Comparison of ENCODE assay signal across 17 mouse cellular contexts in genomic region chr5:111158266-111158665, GRCm38 (mm10).
"Had no signal": no experiment of that assay in that cellular context is flagged by ENCODE, and none has a peak within 500 bp of the region (broad histone marks: within the 10 kb centered on the region; RNA-seq: fewer than 3 reads in every experiment).

No protein-coding gene starts in this region.

- H3K27ac ChIP-seq: kidney, embryonic 15.5 days; left cerebral cortex, adult 2 months; liver, embryonic 13.5 days; neural tube, embryonic 12.5 days; stomach, embryonic 15.5 days had no signal

- H3K36me3 ChIP-seq: kidney, embryonic 15.5 days; liver, embryonic 13.5 days; neural tube, embryonic 12.5 days; stomach, embryonic 15.5 days had no signal

- H3K9ac ChIP-seq: kidney, embryonic 15.5 days; liver, embryonic 13.5 days; neural tube, embryonic 12.5 days; stomach, embryonic 15.5 days had no signal

- H3K9me3 ChIP-seq: kidney, embryonic 15.5 days; liver, embryonic 13.5 days; neural tube, embryonic 12.5 days; stomach, embryonic 15.5 days had no signal

- DNase-seq: kidney, adult 8-10 months; kidney, postnatal 10 days; layer of hippocampus, postnatal 36 days; liver, embryonic 13.5 days; lung, adult 2 months; lung, postnatal 14 days; lung, postnatal 4 days; midbrain, embryonic 14.5 days; retina, postnatal 1 day; right cerebral cortex, postnatal 25 days; spleen, adult 18-20 months; thymus, postnatal 25 days had no signal

- H3K27me3 ChIP-seq: kidney, embryonic 15.5 days; liver, embryonic 13.5 days; neural tube, embryonic 12.5 days; stomach, embryonic 15.5 days had no signal

- H3K4me3 ChIP-seq: kidney, embryonic 15.5 days; left cerebral cortex, adult 2 months; liver, embryonic 13.5 days; neural tube, embryonic 12.5 days; stomach, embryonic 15.5 days had no signal

- H3K4me2 ChIP-seq: kidney, embryonic 15.5 days; liver, embryonic 13.5 days; midbrain, embryonic 11.5 days; neural tube, embryonic 12.5 days; stomach, embryonic 15.5 days had no signal
